Mouse (Mus musculus) gastrocnemius, postnatal 36 days (tissue): ENCODE results near the gene Tmem243. TPM values are rescaled to one million over a fixed set of nuclear protein-coding genes. Genes with fewer than 3 reads are reported as not detected.
A peak's percentile ranks its signal among the peaks of the same experiment; 100 is the strongest.

Experiments
- DNase-seq, 2 experiments: peaks; one replicate each; pipeline ENCODE4 v3.0.0; 2022
- intact Hi-C: fragments of 180-260 bp; cut with DNase I; formaldehyde crosslinking; loops from one replicate; pipeline ENCODE4 v1.15.1; 2025
- total RNA-seq, 2 experiments: library from RNA; stranded (reverse); gene quantifications; 2 replicates each; pipeline ENCODE4 v1.2.3; 2021

The Tmem243 gene
- total RNA-seq, 2 experiments from 2014 or later: 5.6 to 8.8 TPM

DNA sequence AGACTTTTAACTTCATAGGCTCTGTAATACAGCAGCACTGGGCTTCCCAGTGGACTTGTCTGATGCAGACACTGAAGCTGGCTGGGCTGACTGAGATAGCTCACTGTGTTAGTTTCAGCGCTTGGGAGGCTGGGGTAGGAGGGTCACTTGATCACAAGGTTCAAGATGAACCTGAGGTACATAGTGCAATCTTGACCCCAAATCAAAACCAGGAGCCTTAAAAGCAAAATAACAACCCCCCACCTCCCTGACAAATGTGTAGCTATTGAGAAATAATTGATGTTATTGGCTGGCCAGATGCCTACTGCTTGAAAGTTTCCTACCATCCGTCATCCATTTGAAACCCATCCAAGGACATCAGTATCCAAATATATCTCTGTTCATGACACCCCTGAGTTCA lies 2.2 kb downstream of the Tmem243 start:
- intact Hi-C loops: loop anchor here (5.0 kb wide), 1 partner anchor 105 kb away; the partner anchor contains the start of gene Crot

GRCm38 (mm10) chr5:9103958-9104357 lies 3.5 kb downstream of the Tmem243 start:
- intact Hi-C loops: loop anchor here (5.0 kb wide), 1 partner anchor 107 kb away; the partner anchor contains the start of gene Crot

More for the DNA sequence above, 2.2 kb downstream of the Tmem243 start:
- no peak for DNase-seq

DNA sequence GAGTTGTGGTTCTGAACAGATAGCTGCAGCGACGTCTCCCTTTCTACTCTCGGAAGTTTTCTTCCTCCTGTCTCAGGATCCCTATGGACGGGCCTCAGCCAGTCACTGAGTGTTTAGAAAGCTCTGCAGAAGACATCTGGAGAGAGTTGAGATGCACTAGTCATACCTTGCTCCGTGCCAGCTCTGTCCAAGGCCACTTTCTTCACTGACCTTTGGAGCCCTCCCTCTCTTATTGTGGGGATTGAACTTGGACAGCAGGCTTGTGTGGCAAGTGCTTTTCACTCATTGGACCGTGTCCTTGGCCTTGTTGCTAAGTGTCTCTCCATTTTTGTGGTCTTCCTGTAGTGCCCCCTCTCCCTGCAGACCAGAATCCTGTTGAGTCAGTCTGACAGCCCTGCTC lies 6.3 kb downstream of the Tmem243 start:
- DNase-seq: no peak
- intact Hi-C loops: no loop called here

More at GRCm38 (mm10) chr5:9103958-9104357, 3.5 kb downstream of the Tmem243 start:
- no peak for DNase-seq

GRCm38 (mm10) chr5:9107296-9108089 lies 7.0 kb downstream of the Tmem243 start:
- no peak for DNase-seq
- intact Hi-C loops: no loop called here

DNA sequence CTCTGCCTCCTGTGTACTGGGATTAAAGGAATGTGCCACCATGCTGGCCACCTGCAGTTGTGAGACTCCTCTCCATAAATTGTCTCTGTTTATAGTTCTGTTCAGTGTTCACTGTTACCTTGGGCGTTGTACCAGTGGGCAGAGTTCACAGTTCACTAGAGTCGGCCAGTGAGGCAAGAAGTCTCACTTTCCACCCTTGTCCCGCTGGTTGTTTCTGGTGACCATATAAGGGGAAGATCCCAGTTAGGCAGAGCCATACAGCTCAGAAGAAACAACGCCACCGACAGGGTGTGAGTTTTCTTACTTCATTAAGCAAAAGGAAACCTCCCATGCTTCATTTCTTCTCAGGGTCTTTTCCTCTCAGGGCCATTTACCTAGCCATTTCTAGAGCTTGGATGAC lies 8.0 kb downstream of the Tmem243 start:
- intact Hi-C loops: no loop called here
- no peak for DNase-seq

GRCm38 (mm10) chr5:9109582-9109981 lies 9.1 kb downstream of the Tmem243 start:
- intact Hi-C loops: no loop called here

DNA sequence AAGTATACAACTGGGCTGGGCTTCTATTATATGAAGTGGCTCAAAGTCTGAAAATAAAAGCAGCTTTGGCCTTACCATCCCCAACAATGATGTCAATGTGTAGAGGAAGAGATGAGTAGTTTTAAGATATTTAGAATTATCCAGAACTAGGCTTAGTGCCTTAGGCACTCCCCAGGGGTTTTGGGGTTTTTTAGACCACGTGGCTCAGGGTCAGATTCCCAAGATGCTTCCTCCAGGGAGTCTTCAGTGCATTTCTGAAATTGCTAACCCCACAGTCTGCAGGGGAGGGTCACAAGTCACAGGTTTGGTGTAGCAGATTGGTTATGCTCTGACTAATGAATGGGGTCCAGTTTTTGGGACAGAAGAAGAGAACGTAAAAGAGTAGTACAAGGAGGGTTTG lies 10.8 kb downstream of the Tmem243 start:
- no peak for DNase-seq
- intact Hi-C loops: no loop called here

More at GRCm38 (mm10) chr5:9109582-9109981, 9.1 kb downstream of the Tmem243 start:
- no peak for DNase-seq

- DNase-seq: peak in 1 of 2 experiments; percentile 22
- intact Hi-C loops: no loop called here
Observed at GRCm38 (mm10) chr5:9111759-9112158, 11.3 kb downstream of the Tmem243 start.

DNA sequence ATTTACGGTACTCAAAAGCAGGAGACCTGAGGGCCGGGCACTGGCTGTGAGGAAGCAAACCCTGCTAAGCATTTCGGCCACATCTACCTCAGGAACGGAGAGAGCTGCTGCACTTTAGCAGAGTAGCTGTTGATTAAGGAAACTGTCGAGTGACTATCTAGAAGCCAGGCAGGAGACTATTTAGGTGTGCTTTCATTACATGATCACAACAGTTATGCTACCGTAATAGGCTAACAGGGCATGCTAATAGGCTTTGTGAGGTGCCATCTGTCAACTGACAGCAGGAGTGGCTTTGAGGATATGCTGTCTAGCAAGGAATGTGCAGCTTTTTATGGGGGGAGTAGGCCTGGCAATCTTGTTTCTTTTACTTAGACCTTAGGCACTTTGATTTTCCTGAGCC lies 13.7 kb downstream of the Tmem243 start:
- DNase-seq: no peak
- intact Hi-C loops: no loop called here

- no peak for DNase-seq
- intact Hi-C loops: no loop called here
Observed at GRCm38 (mm10) chr5:9124134-9124533, 23.7 kb downstream of the Tmem243 start.

GRCm38 (mm10) chr5:9128566-9128965 lies 28.1 kb downstream of the Tmem243 start:
- DNase-seq: no peak
- intact Hi-C loops: no loop called here

DNA sequence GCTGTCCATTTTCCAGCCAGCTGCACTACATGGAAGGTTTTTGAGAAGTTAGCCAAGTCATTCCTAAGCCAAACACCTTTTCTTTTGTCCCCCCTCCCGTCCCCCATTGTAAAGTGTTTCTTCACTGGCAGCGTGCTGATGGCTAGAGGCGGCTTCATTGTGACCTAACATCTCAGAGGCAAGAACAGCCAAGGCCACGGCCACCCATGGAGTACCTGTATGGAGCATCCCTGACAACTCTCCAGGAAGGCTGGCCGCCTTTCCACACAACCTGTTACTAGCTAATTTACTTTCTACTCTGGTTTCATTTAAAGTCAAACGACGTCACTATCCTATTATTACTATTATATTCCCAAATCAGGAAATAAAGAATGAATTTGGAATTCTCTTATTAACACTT lies 31.3 kb downstream of the Tmem243 start:
- no peak for DNase-seq
- intact Hi-C loops: no loop called here

- no peak for DNase-seq
- intact Hi-C loops: no loop called here
Observed at GRCm38 (mm10) chr5:9135588-9135987, 35.1 kb downstream of the Tmem243 start.

GRCm38 (mm10) chr5:9140724-9141123 lies 40.3 kb downstream of the Tmem243 start:
- no peak for DNase-seq
- intact Hi-C loops: no loop called here

GRCm38 (mm10) chr5:9142376-9142775 lies 41.9 kb downstream of the Tmem243 start:
- intact Hi-C loops: no loop called here
- DNase-seq: no peak

GRCm38 (mm10) chr5:9149273-9149850 lies 48.9 kb downstream of the Tmem243 start:
- no peak for DNase-seq
- intact Hi-C loops: no loop called here

DNA sequence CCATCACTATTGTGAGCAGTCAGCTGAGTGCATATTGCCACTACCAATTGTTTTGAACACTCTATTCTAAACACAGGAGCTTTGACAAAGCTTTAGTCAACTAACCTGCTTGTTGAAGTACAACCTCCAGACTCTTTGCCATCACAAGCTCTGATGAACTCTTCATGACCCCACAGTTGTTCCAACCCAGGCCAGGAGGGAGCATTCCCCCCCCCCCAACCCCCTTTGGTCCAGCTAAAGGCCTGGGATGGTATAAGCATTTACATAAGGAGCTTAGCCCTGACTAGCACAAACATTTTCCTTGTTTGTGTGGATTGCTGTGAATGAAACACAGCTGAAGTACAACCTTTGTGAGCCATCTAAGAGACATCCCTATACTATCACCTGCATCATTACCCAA lies 56.3 kb downstream of the Tmem243 start:
- intact Hi-C loops: no loop called here
- no peak for DNase-seq

DNA sequence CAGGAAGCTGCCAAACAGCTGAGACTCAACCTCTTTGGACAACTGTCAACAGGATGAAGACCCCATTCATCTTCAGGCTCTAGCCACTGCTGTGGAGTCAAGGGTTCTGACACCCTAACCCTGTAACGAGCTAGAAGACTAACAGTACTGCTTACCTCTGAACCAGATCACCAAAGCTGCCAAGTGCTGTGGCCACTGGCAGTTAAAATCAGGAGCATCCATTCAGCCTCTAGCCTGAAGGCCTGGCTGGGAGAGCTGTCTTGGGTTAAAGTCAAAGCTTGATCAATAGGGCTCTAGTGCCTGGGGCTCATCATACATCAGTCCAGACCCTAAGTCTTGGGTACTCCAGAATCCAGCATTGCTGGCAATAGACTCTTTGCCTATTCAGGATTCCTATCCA lies 56.9 kb downstream of the Tmem243 start:
- DNase-seq: no peak
- intact Hi-C loops: no loop called here

- DNase-seq: peak in 1 of 2 experiments; percentile 8
- intact Hi-C loops: no loop called here
Observed at GRCm38 (mm10) chr5:9160831-9161455, 60.5 kb downstream of the Tmem243 start.

- DNase-seq: peak; percentile 80 to 82
- intact Hi-C loops: no loop called here
Observed at GRCm38 (mm10) chr5:9161456-9162041, 61.1 kb downstream of the Tmem243 start, which contains the start of gene Dmtf1. Gene Dmtf1 (minus strand): TSS chr5:9161776.

- DNase-seq: no peak
- intact Hi-C loops: no loop called here
Observed at GRCm38 (mm10) chr5:9162088-9162487, 61.6 kb downstream of the Tmem243 start.
